In the genomic region with DNA sequence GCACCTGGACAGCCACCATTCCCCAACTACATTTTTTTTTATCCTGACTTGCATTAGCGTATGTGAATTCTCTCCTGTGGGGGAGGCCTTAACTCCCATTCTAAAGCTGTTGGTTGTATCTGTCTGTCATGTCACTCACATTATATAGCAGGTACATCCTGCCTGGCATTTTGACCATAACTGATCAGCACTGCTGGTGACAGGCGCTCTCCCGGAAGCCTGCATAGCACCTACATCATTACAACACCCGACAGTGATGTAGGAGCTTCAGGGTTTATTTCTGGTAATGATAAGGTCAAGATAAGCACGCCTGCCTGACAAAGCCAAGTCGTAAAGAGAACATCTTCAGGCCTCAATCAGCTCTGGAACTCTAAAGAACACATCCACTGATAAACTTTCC, we compare ENCODE assay signal across 23 mouse cellular contexts. TPM values are rescaled to one million over a fixed set of nuclear protein-coding genes. Genes with fewer than 3 reads are reported as not detected.
"Had no signal": no experiment of that assay in that cellular context is flagged by ENCODE, and none has a peak within 500 bp of the region (broad histone marks: within the 10 kb centered on the region; RNA-seq: fewer than 3 reads in every experiment).

No protein-coding gene starts in this region.

- H3K4me1 ChIP-seq: neural tube, embryonic 12.5 days had no signal

- DNase-seq: retina, postnatal 1 day; right cerebral cortex, adult 18-20 months; right cerebral cortex, postnatal 14 days; right cerebral cortex, postnatal 25 days; right cerebral cortex, postnatal 4 days; spleen, adult 18-20 months; thymus, adult 18-20 months; thymus, adult 2 months; thymus, postnatal 14 days; thymus, postnatal 25 days; thymus, postnatal 36 days; thymus, postnatal 4 days had no signal

- H3K4me3 ChIP-seq: neural tube, embryonic 12.5 days; neural tube, embryonic 13.5 days; neural tube, embryonic 15.5 days; stomach, embryonic 15.5 days had no signal

- H3K9ac ChIP-seq: neural tube, embryonic 12.5 days; neural tube, embryonic 13.5 days; neural tube, embryonic 15.5 days; stomach, embryonic 15.5 days had no signal

- H3K9me3 ChIP-seq: neural tube, embryonic 12.5 days; neural tube, embryonic 13.5 days; neural tube, embryonic 15.5 days; stomach, embryonic 15.5 days had no signal

- H3K36me3 ChIP-seq: neural tube, embryonic 12.5 days; neural tube, embryonic 13.5 days; neural tube, embryonic 15.5 days; stomach, embryonic 15.5 days had no signal

- H3K27ac ChIP-seq: neural tube, embryonic 12.5 days; neural tube, embryonic 13.5 days; neural tube, embryonic 15.5 days; stomach, embryonic 15.5 days; stomach, postnatal 0 days had no signal

RNA-seq across cellular contexts. Expression of gene Alox8, which starts 2.6 kb away (rescaled TPM):
- total RNA-seq: neutrophil, adult 5-6 weeks had no signal
- polyA plus RNA-seq: small intestine, adult 2 months; stomach, embryonic 14.5 days had no signal

RNA-seq across cellular contexts. Expression of gene Gucy2e, which starts 36.6 kb away (rescaled TPM):
- total RNA-seq: neutrophil, adult 5-6 weeks had no signal
- polyA plus RNA-seq: small intestine, adult 2 months; stomach, embryonic 16.5 days; thymus, postnatal 0 days had no signal

RNA-seq across cellular contexts. Expression of gene Alox12b, which starts 43.4 kb away (rescaled TPM):
- total RNA-seq: neutrophil, adult 5-6 weeks had no signal
- polyA plus RNA-seq: small intestine, adult 2 months; spleen, adult 2 months; stomach, embryonic 14.5 days had no signal
